Mouse (Mus musculus): ENCODE measurements at regions not wholly inside any gene's neighbourhood (a gene's known extent, or its start where the extent isn't known, plus 50 kb on each side); places are given as distances from the start of the nearest gene placed in this dataset.

DNA sequence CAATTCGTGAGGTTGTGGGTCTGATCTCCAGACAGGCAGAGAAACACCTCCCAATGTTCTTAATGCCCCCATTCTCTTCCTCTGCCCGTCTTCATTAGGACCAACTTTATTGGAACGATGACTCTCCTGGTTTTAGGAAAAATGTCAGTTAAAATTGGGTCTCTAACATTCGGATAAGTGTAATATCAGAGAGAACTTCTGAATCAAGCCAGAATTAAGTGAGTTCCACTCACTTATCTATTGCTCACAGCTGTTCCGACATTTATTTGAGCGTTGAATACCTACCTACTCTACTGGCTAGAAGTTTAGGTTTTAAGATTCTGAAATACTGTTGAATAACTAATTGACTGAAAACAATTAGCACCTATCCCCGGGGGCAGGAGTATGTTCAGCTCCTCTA lies 172.0 kb upstream of the Jmjd1c start:
- no peaks in the 10 kb centered on the region for H3K36me3 ChIP-seq
- H3K9me3 ChIP-seq, result no peaks in the 10 kb centered on the region
- no peak overlapping the region for H3K4me3 ChIP-seq (replicated peaks)
- WGBS, result 87% methylated on average over 7 of the region's 7 CpGs
- ATAC-seq (ENCODE audit: insufficient number of reproducible peaks, insufficient read depth, low FRiP score, low TSS enrichment, low read depth), result no peak
- peaks cover 37% of the 10 kb centered on the region for H3K4me1 ChIP-seq (replicated peaks)
- H3K9ac ChIP-seq (replicated peaks), result no peak overlapping the region
- no peak overlapping the region for H3K27ac ChIP-seq
- no peak overlapping the region for H3K4me2 ChIP-seq
- H3K27me3 ChIP-seq, result no peaks in the 10 kb centered on the region

DNA sequence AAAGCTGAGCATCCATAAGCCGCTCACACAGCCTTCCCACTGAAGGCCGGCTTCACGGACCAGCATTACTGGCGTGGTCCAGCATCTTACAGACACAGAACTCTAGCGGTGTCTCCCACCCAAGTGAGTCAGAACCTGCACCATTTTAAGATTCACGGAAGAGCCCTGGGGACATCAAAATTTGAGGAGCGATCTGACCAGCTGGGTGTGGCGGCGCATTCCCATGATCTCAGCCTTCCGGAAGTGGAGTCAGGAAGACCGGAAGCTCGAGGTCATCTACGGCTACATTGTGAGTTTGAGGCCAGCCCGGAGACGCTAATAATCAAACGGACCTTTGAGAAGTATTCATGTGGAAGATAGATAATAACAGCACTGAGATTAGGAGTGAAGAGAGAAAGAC lies 171.5 kb upstream of the Jmjd1c start:
- 96% methylated on average over 16 of the region's 16 CpGs for WGBS
- H3K9ac ChIP-seq (replicated peaks), result no peak overlapping the region
- no peaks in the 10 kb centered on the region for H3K27me3 ChIP-seq
- no peak overlapping the region for H3K4me3 ChIP-seq (replicated peaks)
- no peak overlapping the region for H3K27ac ChIP-seq
- H3K4me2 ChIP-seq, result no peak overlapping the region
- no peak for ATAC-seq (ENCODE audit: insufficient number of reproducible peaks, insufficient read depth, low FRiP score, low TSS enrichment, low read depth)
- H3K9me3 ChIP-seq, result no peaks in the 10 kb centered on the region
- no peaks in the 10 kb centered on the region for H3K36me3 ChIP-seq
- peaks cover 34% of the 10 kb centered on the region for H3K4me1 ChIP-seq (replicated peaks)

DNA sequence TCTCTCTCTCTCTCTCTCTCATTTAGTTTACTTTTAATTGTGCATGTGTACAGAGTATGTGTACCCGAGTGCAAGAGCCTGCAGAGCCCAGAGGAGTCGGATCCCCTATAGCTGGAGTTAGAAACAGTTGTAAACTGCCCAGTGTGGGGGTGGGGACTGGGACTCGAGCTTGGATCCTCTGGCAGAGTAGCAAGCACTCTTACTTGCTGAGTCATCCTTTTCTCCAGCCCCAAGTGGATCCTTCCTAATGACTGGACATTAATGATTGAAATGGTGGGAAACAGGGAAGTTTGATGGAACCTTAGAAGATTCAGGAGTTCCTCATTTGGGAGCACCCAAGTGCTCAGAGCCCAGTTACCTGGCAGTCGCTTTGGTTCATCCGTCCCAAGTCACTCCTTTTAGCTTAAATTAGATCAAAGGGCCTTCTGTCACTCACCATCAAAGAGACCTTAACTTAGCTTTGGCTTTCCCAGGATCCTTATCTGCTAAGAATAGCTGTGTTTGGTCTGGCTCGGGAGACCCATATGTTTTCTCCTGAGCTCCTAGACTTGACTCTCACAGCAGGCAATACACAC lies 170.3 kb upstream of the Jmjd1c start:
- 14% methylated on average over 6 of the region's 6 CpGs for whole genome bisulfite sequencing
- no peak overlapping the region for H3K27ac ChIP-seq
- ATAC-seq (ENCODE audit: insufficient number of reproducible peaks, insufficient read depth, low FRiP score, low TSS enrichment, low read depth), result no peak
- H3K9me3 ChIP-seq, result no peaks in the 10 kb centered on the region
- H3K27me3 ChIP-seq, result no peaks in the 10 kb centered on the region
- peaks cover 26% of the 10 kb centered on the region for H3K4me1 ChIP-seq (replicated peaks)
- no peak overlapping the region for H3K4me2 ChIP-seq
- H3K9ac ChIP-seq (replicated peaks), result no peak overlapping the region
- H3K36me3 ChIP-seq, result no peaks in the 10 kb centered on the region
- H3K4me3 ChIP-seq (replicated peaks), result no peak overlapping the region

GRCm38 (mm10) chr10:66927651-66928050 lies 168.3 kb upstream of the Jmjd1c start:
- Histone ChIP-seq H3K4me1 (replicated peaks) (peaks cover 6% of the 10 kb centered on the region), H3K36me3 (no peaks in the 10 kb centered on the region), H3K27ac (no peak overlapping the region), H3K4me2 (no peak overlapping the region), H3K27me3 (no peaks in the 10 kb centered on the region), H3K4me3 (replicated peaks) (no peak overlapping the region), H3K9ac (replicated peaks) (no peak overlapping the region), H3K9me3 (no peaks in the 10 kb centered on the region)
- WGBS, result 84% methylated on average over 2 of the region's 2 CpGs
- ATAC-seq (ENCODE audit: insufficient number of reproducible peaks, insufficient read depth, low FRiP score, low TSS enrichment, low read depth), result no peak

DNA sequence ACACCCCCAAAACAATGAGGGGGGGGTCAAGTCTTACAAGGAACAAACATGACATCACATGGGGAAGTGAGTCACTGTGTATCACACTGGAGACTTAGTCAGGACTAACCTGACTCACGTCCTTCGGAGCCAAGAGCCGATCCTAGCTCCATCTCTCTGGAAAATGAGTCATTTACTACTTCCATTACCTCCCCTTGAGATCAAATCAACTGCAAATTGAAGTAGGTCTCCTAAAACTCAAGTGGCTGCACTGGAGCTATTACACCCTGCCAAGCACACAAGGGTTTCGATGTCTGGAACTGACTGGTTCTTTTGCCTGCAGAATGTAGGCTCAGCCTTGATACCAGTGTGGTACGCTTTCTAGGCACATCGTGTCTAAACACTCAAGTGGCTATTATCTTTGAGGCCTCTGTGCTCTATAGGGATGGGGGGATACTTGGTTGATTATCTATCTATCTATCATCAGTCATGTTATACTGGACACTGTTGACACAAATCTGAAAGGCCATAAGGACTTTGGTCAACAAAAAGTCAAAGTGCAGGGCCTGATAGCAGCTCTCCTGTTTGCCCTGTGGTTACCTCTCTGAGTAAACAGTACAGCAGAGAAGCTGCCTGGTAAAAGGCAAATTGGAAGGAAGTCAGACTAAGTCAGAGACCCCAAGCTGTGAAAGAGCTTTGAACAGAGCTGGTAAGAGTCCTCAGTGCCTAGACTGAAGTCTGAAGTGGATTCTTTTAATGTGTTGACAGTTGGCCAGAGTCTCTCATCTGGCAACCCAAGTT lies 167.5 kb upstream of the Jmjd1c start:
- no peaks in the 10 kb centered on the region for H3K9me3 ChIP-seq
- 58% methylated on average over 6 of the region's 6 CpGs for WGBS
- H3K4me3 ChIP-seq (replicated peaks), result no peak overlapping the region
- H3K4me1 ChIP-seq (replicated peaks), result no peaks in the 10 kb centered on the region
- no peaks in the 10 kb centered on the region for H3K36me3 ChIP-seq
- H3K27me3 ChIP-seq, result no peaks in the 10 kb centered on the region
- no peak overlapping the region for H3K4me2 ChIP-seq
- no peak overlapping the region for H3K27ac ChIP-seq
- ATAC-seq (ENCODE audit: insufficient number of reproducible peaks, insufficient read depth, low FRiP score, low TSS enrichment, low read depth), result no peak
- no peak overlapping the region for H3K9ac ChIP-seq (replicated peaks)

- no peak overlapping the region for H3K4me3 ChIP-seq (replicated peaks)
- no peaks in the 10 kb centered on the region for H3K27me3 ChIP-seq
- H3K4me2 ChIP-seq, result no peak overlapping the region
- H3K9ac ChIP-seq (replicated peaks), result no peak overlapping the region
- WGBS, result 56% methylated on average over 10 of the region's 10 CpGs
- no peak overlapping the region for H3K27ac ChIP-seq
- 0 out of 2 replicates have a peak, but pooled peaks cover 2% of the 10 kb centered on the region for H3K4me1 ChIP-seq (replicated peaks)
- ATAC-seq (ENCODE audit: insufficient number of reproducible peaks, insufficient read depth, low FRiP score, low TSS enrichment, low read depth), result no peak
- H3K9me3 ChIP-seq, result no peaks in the 10 kb centered on the region
- no peaks in the 10 kb centered on the region for H3K36me3 ChIP-seq
Measured at GRCm38 (mm10) chr10:66930563-66930962, 165.4 kb upstream of the Jmjd1c start.

DNA sequence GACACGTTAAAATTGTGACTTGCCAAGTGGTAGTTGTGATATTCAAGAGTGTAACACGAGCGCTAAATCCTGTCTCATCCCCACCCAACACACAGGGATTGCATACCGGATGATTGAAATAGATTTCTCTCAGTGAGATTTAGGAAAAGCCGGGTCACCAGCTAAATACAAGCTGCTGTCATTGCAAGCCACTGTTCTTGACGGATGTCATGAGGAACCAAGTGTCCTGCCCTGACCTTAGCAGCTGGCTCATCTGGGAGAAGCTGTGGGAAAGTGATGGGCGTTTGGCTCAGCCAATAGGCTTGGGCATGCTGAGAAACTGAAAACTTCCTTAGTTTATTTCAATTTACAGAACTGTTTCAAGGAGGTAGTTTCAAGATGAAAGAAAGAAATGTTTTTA lies 164.4 kb upstream of the Jmjd1c start:
- Histone ChIP-seq H3K9ac (replicated peaks) (no peak overlapping the region), H3K4me1 (replicated peaks) (0 out of 2 replicates have a peak, but pooled peaks cover 7% of the 10 kb centered on the region), H3K9me3 (no peaks in the 10 kb centered on the region), H3K36me3 (no peaks in the 10 kb centered on the region), H3K27me3 (no peaks in the 10 kb centered on the region), H3K27ac (no peak overlapping the region), H3K4me2 (no peak overlapping the region), H3K4me3 (replicated peaks) (no peak overlapping the region)
- ATAC-seq (ENCODE audit: insufficient number of reproducible peaks, insufficient read depth, low FRiP score, low TSS enrichment, low read depth), result no peak
- WGBS, result 82% methylated on average over 7 of the region's 7 CpGs

DNA sequence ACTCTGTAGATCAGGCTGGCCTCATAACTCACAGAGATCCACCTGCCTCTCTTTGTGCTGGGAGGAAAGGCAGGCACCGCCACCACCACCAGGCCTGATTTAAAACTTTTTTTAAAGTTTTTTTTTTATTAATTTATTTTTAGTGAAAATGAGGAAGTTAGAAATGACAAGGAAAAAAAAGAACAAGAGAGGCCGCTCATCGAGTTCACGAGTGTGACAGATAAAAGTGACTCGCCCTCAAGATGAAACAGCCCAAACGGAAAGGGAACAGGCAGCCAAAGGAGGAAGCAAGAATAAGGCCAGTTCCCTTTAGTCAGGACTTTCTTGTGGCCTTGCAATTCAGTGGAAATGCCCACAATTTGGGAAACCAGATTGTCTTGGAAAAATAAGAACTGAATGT lies 163.4 kb upstream of the Jmjd1c start:
- H3K27ac ChIP-seq, result no peak overlapping the region
- H3K4me2 ChIP-seq, result no peak overlapping the region
- H3K9ac ChIP-seq (replicated peaks), result no peak overlapping the region
- 0 out of 2 replicates have a peak, but pooled peaks cover 7% of the 10 kb centered on the region for H3K4me1 ChIP-seq (replicated peaks)
- WGBS, result 85% methylated on average over 6 of the region's 6 CpGs
- no peak overlapping the region for H3K4me3 ChIP-seq (replicated peaks)
- no peaks in the 10 kb centered on the region for H3K27me3 ChIP-seq
- no peaks in the 10 kb centered on the region for H3K9me3 ChIP-seq
- no peak for ATAC-seq (ENCODE audit: insufficient number of reproducible peaks, insufficient read depth, low FRiP score, low TSS enrichment, low read depth)
- no peaks in the 10 kb centered on the region for H3K36me3 ChIP-seq

- WGBS, result 89% methylated on average over 7 of the region's 7 CpGs
- ATAC-seq (ENCODE audit: insufficient number of reproducible peaks, insufficient read depth, low FRiP score, low TSS enrichment, low read depth), result no peak
- no peaks in the 10 kb centered on the region for H3K27me3 ChIP-seq
Measured at GRCm38 (mm10) chr10:66933689-66934088, 162.2 kb upstream of the Jmjd1c start.

DNA sequence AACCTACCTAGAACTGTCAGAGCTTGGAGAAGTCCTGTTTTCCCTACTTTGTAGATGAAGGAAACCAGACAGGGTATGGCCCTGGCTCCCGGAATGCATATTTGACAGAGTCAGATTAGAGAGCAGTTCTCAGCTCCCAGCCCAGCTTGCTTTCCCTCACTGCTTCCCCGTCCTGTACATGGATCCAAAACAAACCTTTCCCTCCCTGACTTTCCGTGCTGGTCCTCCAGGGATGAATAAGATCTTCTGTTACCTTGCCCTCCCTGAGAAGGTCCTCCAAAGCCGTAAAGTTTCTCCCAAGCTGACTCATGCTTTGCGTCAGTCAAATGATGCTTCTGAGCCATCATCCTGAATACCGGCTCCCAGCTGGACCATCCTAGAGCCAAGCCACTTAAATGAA lies 160.2 kb upstream of the Jmjd1c start:
- Histone ChIP-seq H3K4me3 (replicated peaks) (no peak overlapping the region), H3K27ac (0 out of 2 replicates have a peak overlapping the region, but pooled peaks have one; percentile 12), H3K9me3 (no peaks in the 10 kb centered on the region), H3K9ac (replicated peaks) (no peak overlapping the region), H3K4me1 (replicated peaks) (0 out of 2 replicates have a peak, but pooled peaks cover 7% of the 10 kb centered on the region), H3K27me3 (no peaks in the 10 kb centered on the region), H3K36me3 (no peaks in the 10 kb centered on the region), H3K4me2 (no peak overlapping the region)
- no peak for ATAC-seq (ENCODE audit: insufficient number of reproducible peaks, insufficient read depth, low FRiP score, low TSS enrichment, low read depth)
- WGBS, result 55% methylated on average over 6 of the region's 6 CpGs

More at GRCm38 (mm10) chr10:66933689-66934088, 162.2 kb upstream of the Jmjd1c start:
- H3K27ac ChIP-seq, result no peak overlapping the region
- 0 out of 2 replicates have a peak, but pooled peaks cover 7% of the 10 kb centered on the region for H3K4me1 ChIP-seq (replicated peaks)
- no peak overlapping the region for H3K9ac ChIP-seq (replicated peaks)
- no peak overlapping the region for H3K4me2 ChIP-seq
- no peak overlapping the region for H3K4me3 ChIP-seq (replicated peaks)
- no peaks in the 10 kb centered on the region for H3K9me3 ChIP-seq
- no peaks in the 10 kb centered on the region for H3K36me3 ChIP-seq

DNA sequence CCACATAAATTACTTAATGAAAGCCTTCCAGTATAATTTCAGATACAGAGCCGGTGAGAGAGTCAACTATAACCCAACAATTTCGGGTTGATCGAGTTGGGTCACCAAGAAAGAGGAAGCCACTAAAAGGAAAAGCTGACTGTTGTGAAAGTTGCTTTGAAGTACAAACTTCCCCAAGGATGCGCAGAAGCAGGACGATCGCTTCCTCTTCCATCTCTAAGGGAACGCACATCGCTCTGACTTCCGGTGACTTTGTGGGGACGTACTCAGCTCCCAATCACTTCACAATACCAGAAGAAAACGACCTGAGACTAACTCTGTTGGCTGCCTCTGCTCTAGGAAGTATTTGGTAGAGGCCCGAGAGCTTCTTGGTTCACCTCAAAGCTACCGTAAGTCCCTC lies 158.8 kb upstream of the Jmjd1c start:
- Histone ChIP-seq H3K9ac (replicated peaks) (no peak overlapping the region), H3K36me3 (no peaks in the 10 kb centered on the region), H3K27ac (no peak overlapping the region), H3K9me3 (no peaks in the 10 kb centered on the region), H3K4me2 (no peak overlapping the region), H3K27me3 (no peaks in the 10 kb centered on the region), H3K4me3 (replicated peaks) (no peak overlapping the region), H3K4me1 (replicated peaks) (0 out of 2 replicates have a peak, but pooled peaks cover 7% of the 10 kb centered on the region)
- no peak for ATAC-seq (ENCODE audit: insufficient number of reproducible peaks, insufficient read depth, low FRiP score, low TSS enrichment, low read depth)
- WGBS, result 89% methylated on average over 13 of the region's 13 CpGs

All from limb, embryonic 12.5 days (tissue).